Mouse (Mus musculus) bone marrow macrophage, adult 2 months (primary cell): ENCODE results near the gene Smg9. TPM values are rescaled to one million over a fixed set of nuclear protein-coding genes. Genes with fewer than 3 reads are reported as not detected.
A peak's percentile ranks its signal among the peaks of the same experiment; 100 is the strongest.

Experiments used
- H3K27ac ChIP-seq: 2 replicates; pipeline ENCODE4 v1.5.1; 2012; ENCODE audit warnings: low read depth, low read length; ENCODE audit not compliant: insufficient read depth
- H3K4me1 ChIP-seq: 2 replicates; pipeline ENCODE4 v1.6.1; 2012; ENCODE audit warnings: low read length; ENCODE audit not compliant: control insufficient read depth, insufficient read depth
- H3K4me3 ChIP-seq: 2 replicates; pipeline ENCODE4 v1.5.1; 2012; ENCODE audit warnings: mild to moderate bottlenecking, low read length, moderate library complexity; ENCODE audit not compliant: insufficient read depth
- CTCF ChIP-seq: IDR thresholded peaks from 2 replicates; pipeline ENCODE4 v1.5.1; 2012; ENCODE audit warnings: low read depth, mild to moderate bottlenecking, low read length, moderate library complexity
- POLR2A ChIP-seq: IDR thresholded peaks from 2 replicates; pipeline ENCODE4 v1.6.1; 2012; ENCODE audit warnings: mild to moderate bottlenecking, low read depth, low read length, borderline replicate concordance
- polyA plus RNA-seq: library from polyadenylated mRNA; stranded (reverse); fragments of >200 nt; gene quantifications from 2 replicates; pipeline ENCODE4 v1.2.4, GENCODE M21; 2012; ENCODE audit not compliant: missing spikeins, insufficient read depth, insufficient read length

Smg9 gene
- polyA plus RNA-seq, 1 experiment = 36.5 TPM

DNA sequence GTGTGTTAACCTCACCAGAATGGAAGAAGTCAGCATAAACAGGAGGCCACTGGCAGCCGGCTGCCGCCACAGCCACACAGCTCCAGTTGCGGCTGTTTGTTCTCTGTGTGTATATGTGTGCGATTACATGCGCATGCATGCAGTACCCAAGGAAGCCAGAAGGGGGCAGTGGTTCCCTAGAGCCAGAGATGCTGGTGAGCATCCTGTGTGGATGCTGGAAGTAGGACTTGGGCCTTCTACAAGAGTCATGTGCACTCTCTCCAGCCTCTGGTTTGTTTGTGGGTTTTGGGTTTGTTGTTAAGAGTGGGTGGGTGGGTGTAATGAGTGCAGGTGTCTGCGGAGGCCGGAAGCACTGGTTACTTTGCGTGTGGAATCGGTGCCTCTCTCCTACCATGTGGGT lies 3.4 kb downstream of the Smg9 start:
- no peak overlapping the region for H3K27ac ChIP-seq
- TF ChIP-seq CTCF = peak; percentile 55
- TF ChIP-seq POLR2A = no peak
- H3K4me1 ChIP-seq = peaks cover 14% of the 10 kb centered on the region
- no peak overlapping the region for H3K4me3 ChIP-seq

DNA sequence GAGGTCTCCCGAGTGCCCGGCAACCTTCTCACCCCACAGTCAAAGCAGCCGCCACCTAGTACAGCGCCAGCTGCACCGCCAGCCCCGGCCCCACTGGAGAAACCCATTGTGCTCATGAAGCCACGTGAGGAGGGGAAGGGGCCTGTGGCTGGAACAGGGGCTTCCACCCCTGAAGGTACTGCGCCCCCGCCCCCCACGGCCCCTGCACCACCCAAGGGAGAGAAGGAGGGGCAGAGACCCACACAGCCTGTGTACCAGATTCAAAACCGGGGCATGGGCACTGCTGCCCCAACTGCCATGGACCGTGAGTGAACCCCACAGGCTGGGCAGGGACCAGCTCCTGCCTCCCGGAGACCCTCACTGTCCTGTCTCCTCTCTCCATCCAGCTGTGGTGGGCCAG lies 6.2 kb downstream of the Smg9 start:
- H3K4me1 ChIP-seq = peaks cover 9% of the 10 kb centered on the region
- no peak overlapping the region for H3K27ac ChIP-seq
- no peak for TF ChIP-seq CTCF
- no peak overlapping the region for H3K4me3 ChIP-seq

DNA sequence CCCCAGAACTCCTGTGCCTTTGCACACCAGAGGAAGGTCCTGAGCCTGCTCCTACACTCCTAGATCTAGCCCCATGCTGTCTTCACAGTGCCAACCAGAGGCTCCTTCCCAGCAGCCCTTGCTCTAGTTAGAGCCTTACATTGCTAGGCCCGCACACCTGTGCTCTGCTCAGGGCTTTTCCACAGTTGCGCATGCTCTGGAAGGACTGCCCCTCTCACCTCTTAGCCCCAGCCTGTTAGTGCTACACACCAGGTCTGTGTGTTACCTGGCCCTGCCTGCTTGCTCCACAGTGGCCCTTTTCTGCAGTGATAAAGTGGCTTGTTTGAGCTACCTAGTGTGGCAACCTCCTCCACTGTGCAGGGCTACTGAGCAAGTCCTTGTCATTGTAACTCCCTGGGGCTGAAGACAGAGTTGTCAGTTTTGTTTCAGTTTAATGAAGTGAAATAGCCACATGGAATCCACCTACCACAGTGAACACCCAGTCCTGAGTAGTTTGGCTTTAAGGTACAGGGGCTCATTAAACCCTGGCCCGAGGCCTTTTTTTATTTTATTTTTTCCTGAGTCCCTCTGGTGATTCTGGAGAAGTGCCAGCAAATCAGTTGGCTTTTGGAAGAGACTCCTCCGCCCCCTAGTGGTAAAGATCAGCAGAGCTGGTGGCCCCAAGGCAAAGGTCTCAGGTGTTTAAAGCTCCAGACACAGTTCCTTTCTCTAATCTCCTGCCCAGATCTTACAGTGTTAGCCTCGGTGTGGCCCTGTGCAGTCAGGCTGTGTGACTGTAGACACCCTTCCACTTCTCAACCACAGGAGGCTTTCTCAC lies 7.3 kb downstream of the Smg9 start:
- TF ChIP-seq POLR2A = no peak
- peak; percentile 58; the same call in 1 of the 2 replicates for TF ChIP-seq CTCF
- Histone ChIP-seq H3K4me3 (no peak overlapping the region), H3K4me1 (no peaks in the 10 kb centered on the region), H3K27ac (no peak overlapping the region)

DNA sequence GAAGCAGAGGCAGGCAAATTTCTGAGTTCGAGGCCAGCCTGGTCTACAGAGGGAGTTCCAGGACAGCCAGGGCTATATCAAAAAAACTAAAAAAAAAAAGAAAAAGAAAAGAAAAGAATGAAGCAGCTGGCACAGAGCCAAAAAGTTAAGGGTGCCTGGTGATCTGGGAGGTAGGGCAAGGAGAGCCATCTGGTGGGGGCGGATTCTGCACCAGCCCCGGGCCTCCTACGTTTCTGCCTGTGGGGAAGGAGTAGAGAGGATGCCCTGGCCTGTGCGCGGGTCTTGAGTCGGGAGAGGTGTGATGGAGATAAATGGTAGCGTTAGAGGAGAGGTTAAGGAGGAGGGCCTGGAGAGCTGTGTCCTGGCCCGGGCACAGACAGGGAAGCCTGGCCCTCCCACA lies 8.8 kb downstream of the Smg9 start:
- TF ChIP-seq CTCF (no peak), POLR2A (no peak)
- no peaks in the 10 kb centered on the region for H3K4me1 ChIP-seq
- H3K4me3 ChIP-seq = no peak overlapping the region
- H3K27ac ChIP-seq = no peak overlapping the region

DNA sequence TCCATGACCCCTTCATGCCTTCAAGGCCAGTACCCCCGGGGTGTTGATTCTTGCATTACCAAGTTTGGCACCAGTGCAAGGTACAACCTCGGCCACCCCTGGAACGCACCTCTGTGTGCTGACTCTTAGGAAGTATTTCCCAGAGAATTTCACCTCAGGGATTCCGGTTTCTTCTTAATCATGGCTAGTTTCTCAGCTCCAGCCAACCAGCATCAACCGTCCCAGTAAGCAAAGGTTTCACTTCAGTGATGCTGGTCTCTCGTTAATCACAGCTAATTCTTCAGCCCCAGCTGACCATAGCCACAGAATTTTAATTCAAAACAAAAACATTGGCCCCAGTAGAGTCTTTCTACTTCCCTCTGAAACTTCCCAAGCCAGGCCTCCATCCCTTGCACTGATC lies 10.7 kb downstream of the Smg9 start:
- Histone ChIP-seq H3K4me1 (no peaks in the 10 kb centered on the region), H3K4me3 (no peak overlapping the region), H3K27ac (no peak overlapping the region)
- TF ChIP-seq CTCF = no peak

DNA sequence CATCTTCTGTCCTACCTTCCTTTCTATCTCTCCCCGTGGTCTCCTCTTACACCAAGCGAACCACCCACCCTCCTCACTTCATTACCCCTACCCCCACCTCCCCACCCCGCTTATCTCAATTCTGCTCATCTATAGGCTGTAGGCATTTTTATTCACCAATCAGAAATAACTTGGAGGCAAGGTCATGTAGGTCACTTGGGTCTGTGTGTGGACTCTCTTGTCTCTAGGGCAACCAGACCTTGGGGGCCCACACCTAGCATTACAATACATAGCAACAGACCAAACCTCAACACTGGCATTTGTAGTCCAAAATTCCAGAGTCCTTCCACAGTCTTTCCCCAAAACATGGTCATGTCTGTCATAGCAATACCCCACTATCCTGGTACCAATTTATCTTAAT lies 11.4 kb downstream of the Smg9 start:
- Histone ChIP-seq H3K4me1 (no peaks in the 10 kb centered on the region), H3K27ac (no peak overlapping the region), H3K4me3 (no peak overlapping the region)
- TF ChIP-seq CTCF (no peak), POLR2A (no peak)

DNA sequence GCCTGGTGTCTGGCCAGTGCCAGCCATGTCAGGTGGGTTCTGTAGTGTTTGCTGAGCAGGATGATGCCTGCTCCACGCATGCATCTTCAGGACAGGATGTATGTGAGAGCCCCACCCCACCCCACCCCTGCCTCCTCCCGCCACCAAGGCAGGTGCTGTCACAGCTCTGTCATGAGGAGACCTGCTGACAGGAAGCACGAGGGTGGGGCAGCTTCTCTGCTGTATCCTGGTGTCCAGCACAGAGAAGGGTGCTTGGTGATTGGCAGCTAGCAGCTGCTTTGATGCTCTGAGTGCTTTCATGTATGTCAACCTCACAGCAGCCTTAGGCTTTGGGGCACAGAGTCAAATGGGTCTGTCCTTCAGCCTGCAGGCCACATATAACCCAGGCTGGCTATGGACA lies 14.2 kb downstream of the Smg9 start:
- no peak overlapping the region for H3K27ac ChIP-seq
- no peak overlapping the region for H3K4me3 ChIP-seq
- TF ChIP-seq CTCF = no peak
- no peak for TF ChIP-seq POLR2A
- no peaks in the 10 kb centered on the region for H3K4me1 ChIP-seq

DNA sequence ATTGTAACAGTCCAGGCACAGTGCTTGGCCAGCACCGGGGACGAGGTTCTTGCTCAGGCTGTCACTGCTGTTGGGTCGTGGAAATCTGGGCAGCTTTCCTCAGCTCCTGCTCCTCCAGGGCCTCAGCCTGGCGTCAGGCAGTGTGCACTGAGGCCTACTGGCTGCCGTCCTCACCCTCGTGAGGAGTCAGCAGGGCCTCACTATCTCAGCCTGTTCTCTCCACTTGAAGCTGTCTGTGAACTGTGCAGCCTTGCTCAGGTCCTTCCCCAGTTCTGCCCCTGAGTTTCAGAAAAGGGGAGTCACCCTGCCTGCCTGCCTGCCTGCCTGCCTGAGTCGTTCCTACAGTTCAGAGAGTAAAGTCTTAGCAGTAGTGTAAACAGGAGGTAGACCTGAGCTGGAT lies 15.8 kb downstream of the Smg9 start:
- Histone ChIP-seq H3K4me3 (no peak overlapping the region), H3K4me1 (no peaks in the 10 kb centered on the region), H3K27ac (no peak overlapping the region)
- TF ChIP-seq CTCF (no peak), POLR2A (no peak)

DNA sequence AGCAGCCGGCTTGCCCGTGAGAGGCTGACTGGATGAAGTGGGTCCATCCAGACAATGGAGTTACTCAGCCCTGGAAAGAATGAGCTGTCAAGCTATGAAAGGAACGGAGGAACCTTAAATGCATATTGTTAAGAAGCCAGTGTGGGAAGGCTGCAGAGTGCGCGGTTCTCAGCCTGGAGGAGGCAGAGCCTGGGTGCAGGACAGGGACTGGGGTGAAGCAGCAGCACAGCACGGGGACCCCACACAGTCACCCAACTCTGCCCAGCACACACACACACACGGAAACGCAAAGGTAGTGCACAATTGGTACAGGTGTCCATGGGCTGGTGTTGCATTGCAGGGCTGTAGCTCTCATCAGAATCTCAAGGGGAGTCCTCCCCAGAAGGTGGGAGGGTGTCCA lies 20.2 kb downstream of the Smg9 start:
- Histone ChIP-seq H3K27ac (no peak overlapping the region), H3K4me1 (no peaks in the 10 kb centered on the region), H3K4me3 (no peak overlapping the region)
- TF ChIP-seq POLR2A = no peak
- no peak for TF ChIP-seq CTCF

DNA sequence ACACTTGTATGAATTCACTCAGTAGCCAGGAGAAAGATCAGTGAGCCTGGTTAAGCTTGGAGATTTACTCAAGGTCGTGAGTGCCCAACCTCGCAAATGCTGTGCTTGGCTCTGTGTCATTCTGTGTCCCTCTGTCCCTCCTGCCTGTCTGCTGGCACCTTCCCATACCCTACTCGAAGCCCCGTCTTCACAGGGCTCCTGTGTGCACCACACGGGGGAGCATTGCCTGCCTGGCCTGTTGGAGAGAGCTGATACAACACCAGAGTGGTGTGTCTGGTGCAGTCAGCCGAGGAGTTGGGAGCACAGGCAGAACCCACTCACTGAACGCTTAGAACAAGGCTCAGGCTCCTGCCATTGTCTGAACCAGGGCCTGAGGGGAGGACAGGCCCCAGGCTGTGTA lies 22.2 kb downstream of the Smg9 start:
- no peaks in the 10 kb centered on the region for H3K4me1 ChIP-seq
- no peak overlapping the region for H3K4me3 ChIP-seq
- H3K27ac ChIP-seq = no peak overlapping the region
- TF ChIP-seq CTCF (no peak), POLR2A (no peak)

DNA sequence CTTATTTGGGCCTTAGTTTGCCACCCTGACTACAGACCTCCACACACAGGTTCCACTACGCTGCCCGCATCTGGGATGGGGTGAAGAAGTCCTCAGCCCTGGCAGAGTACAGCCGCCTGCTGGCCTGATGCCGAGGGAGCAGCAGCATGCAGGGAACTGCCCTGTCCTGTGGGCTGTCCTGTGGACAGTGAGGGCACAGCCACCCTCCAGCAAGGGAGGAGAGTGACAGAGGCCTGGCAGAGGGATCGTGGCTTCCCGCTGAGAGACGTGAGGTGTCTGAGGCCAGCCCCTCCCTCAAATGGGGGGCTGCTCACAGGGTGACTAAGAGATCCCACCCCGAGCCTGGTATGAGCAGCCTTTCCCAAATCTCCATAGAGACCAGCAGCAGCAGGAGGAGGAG lies 22.8 kb downstream of the Smg9 start:
- TF ChIP-seq CTCF (no peak), POLR2A (no peak)
- no peak overlapping the region for H3K4me3 ChIP-seq
- no peak overlapping the region for H3K27ac ChIP-seq
- no peaks in the 10 kb centered on the region for H3K4me1 ChIP-seq
